Mouse (Mus musculus): ENCODE measurements at regions not wholly inside any gene's neighbourhood (a gene's known extent, or its start where the extent isn't known, plus 50 kb on each side); places are given as distances from the start of the nearest gene placed in this dataset.

GRCm38 (mm10) chr15:94004911-94005310 is 409.2 kb upstream of the Prickle1 start:
- no peak overlapping the region for H3K9ac ChIP-seq (replicated peaks)
- H3K4me3 ChIP-seq (replicated peaks), result no peak overlapping the region
- no peaks in the 10 kb centered on the region for H3K36me3 ChIP-seq
- H3K27me3 ChIP-seq (replicated peaks), result no peaks in the 10 kb centered on the region
- H3K27ac ChIP-seq (replicated peaks), result no peak overlapping the region
- no peaks in the 10 kb centered on the region for H3K9me3 ChIP-seq (replicated peaks)
- H3K4me1 ChIP-seq, result peaks cover 13% of the 10 kb centered on the region
- no peak overlapping the region for H3K4me2 ChIP-seq
- WGBS, result 36% methylated on average over 4 of the region's 4 CpGs
- ATAC-seq (ENCODE audit: low FRiP score), result no peak

GRCm38 (mm10) chr15:94003145-94003544 is 407.5 kb upstream of the Prickle1 start:
- H3K4me3 ChIP-seq (replicated peaks), result no peak overlapping the region
- H3K9ac ChIP-seq (replicated peaks), result no peak overlapping the region
- peaks cover 13% of the 10 kb centered on the region for H3K4me1 ChIP-seq
- 58% methylated on average over 7 of the region's 7 CpGs for WGBS
- H3K36me3 ChIP-seq, result no peaks in the 10 kb centered on the region
- no peak overlapping the region for H3K4me2 ChIP-seq
- no peaks in the 10 kb centered on the region for H3K27me3 ChIP-seq (replicated peaks)
- no peaks in the 10 kb centered on the region for H3K9me3 ChIP-seq (replicated peaks)
- no peak overlapping the region for H3K27ac ChIP-seq (replicated peaks)
- ATAC-seq (ENCODE audit: low FRiP score), result no peak

- 23% methylated on average over 4 of the region's 4 CpGs for WGBS
- Histone ChIP-seq H3K36me3 (no peaks in the 10 kb centered on the region), H3K4me3 (replicated peaks) (no peak overlapping the region), H3K4me1 (no peaks in the 10 kb centered on the region), H3K27me3 (replicated peaks) (no peaks in the 10 kb centered on the region), H3K4me2 (no peak overlapping the region), H3K9me3 (replicated peaks) (no peaks in the 10 kb centered on the region), H3K27ac (replicated peaks) (no peak overlapping the region), H3K9ac (replicated peaks) (no peak overlapping the region)
- no peak for ATAC-seq (ENCODE audit: low FRiP score)
Measured at GRCm38 (mm10) chr15:93994542-93994941, 398.9 kb upstream of the Prickle1 start.

GRCm38 (mm10) chr15:93990139-93990538 is 394.4 kb upstream of the Prickle1 start:
- ATAC-seq (ENCODE audit: low FRiP score), result no peak
- no peaks in the 10 kb centered on the region for H3K9me3 ChIP-seq (replicated peaks)
- H3K4me1 ChIP-seq, result no peaks in the 10 kb centered on the region
- no peak overlapping the region for H3K9ac ChIP-seq (replicated peaks)
- 17% methylated on average over 3 of the region's 3 CpGs for WGBS
- H3K27me3 ChIP-seq (replicated peaks), result no peaks in the 10 kb centered on the region
- no peaks in the 10 kb centered on the region for H3K36me3 ChIP-seq
- no peak overlapping the region for H3K27ac ChIP-seq (replicated peaks)
- no peak overlapping the region for H3K4me3 ChIP-seq (replicated peaks)
- H3K4me2 ChIP-seq, result no peak overlapping the region

GRCm38 (mm10) chr15:93988367-93988766 is 392.7 kb upstream of the Prickle1 start:
- 70% methylated on average over 5 of the region's 5 CpGs for WGBS
- no peak for ATAC-seq (ENCODE audit: low FRiP score)

GRCm38 (mm10) chr15:93986631-93987429 is 391.1 kb upstream of the Prickle1 start:
- H3K9me3 ChIP-seq (replicated peaks), result no peaks in the 10 kb centered on the region
- H3K9ac ChIP-seq (replicated peaks), result no peak overlapping the region
- H3K27me3 ChIP-seq (replicated peaks), result no peaks in the 10 kb centered on the region
- no peaks in the 10 kb centered on the region for H3K4me1 ChIP-seq
- WGBS, result 86% methylated on average over 6 of the region's 6 CpGs
- no peak for ATAC-seq (ENCODE audit: low FRiP score)
- H3K27ac ChIP-seq (replicated peaks), result no peak overlapping the region
- H3K4me3 ChIP-seq (replicated peaks), result no peak overlapping the region
- no peaks in the 10 kb centered on the region for H3K36me3 ChIP-seq
- H3K4me2 ChIP-seq, result no peak overlapping the region

More at GRCm38 (mm10) chr15:93988367-93988766, 392.7 kb upstream of the Prickle1 start:
- Histone ChIP-seq H3K4me3 (replicated peaks) (no peak overlapping the region), H3K36me3 (no peaks in the 10 kb centered on the region), H3K4me2 (no peak overlapping the region), H3K27ac (replicated peaks) (no peak overlapping the region), H3K9ac (replicated peaks) (no peak overlapping the region), H3K9me3 (replicated peaks) (no peaks in the 10 kb centered on the region), H3K4me1 (no peaks in the 10 kb centered on the region), H3K27me3 (replicated peaks) (no peaks in the 10 kb centered on the region)

- no peaks in the 10 kb centered on the region for H3K27me3 ChIP-seq (replicated peaks)
- H3K9me3 ChIP-seq (replicated peaks), result no peaks in the 10 kb centered on the region
- H3K27ac ChIP-seq (replicated peaks), result no peak overlapping the region
- no peak overlapping the region for H3K4me2 ChIP-seq
- H3K4me3 ChIP-seq (replicated peaks), result no peak overlapping the region
- 67% methylated on average over 9 of the region's 9 CpGs for WGBS
- no peaks in the 10 kb centered on the region for H3K4me1 ChIP-seq
- ATAC-seq (ENCODE audit: low FRiP score), result no peak
- H3K9ac ChIP-seq (replicated peaks), result no peak overlapping the region
- no peaks in the 10 kb centered on the region for H3K36me3 ChIP-seq
Measured at GRCm38 (mm10) chr15:93982091-93982490, 386.4 kb upstream of the Prickle1 start.

- H3K36me3 ChIP-seq, result no peaks in the 10 kb centered on the region
- WGBS, result 76% methylated on average over 5 of the region's 5 CpGs
- no peak overlapping the region for H3K4me2 ChIP-seq
- H3K27me3 ChIP-seq (replicated peaks), result no peaks in the 10 kb centered on the region
- H3K4me1 ChIP-seq, result no peaks in the 10 kb centered on the region
- no peak overlapping the region for H3K4me3 ChIP-seq (replicated peaks)
- H3K9me3 ChIP-seq (replicated peaks), result no peaks in the 10 kb centered on the region
- H3K27ac ChIP-seq (replicated peaks), result no peak overlapping the region
- H3K9ac ChIP-seq (replicated peaks), result no peak overlapping the region
- ATAC-seq (ENCODE audit: low FRiP score), result no peak
Measured at GRCm38 (mm10) chr15:93977494-93977893, 381.8 kb upstream of the Prickle1 start.

GRCm38 (mm10) chr15:93974727-93975126 is 379.0 kb upstream of the Prickle1 start:
- Histone ChIP-seq H3K27ac (replicated peaks) (no peak overlapping the region), H3K4me1 (no peaks in the 10 kb centered on the region), H3K4me2 (no peak overlapping the region), H3K27me3 (replicated peaks) (no peaks in the 10 kb centered on the region), H3K9ac (replicated peaks) (no peak overlapping the region), H3K4me3 (replicated peaks) (no peak overlapping the region), H3K9me3 (replicated peaks) (no peaks in the 10 kb centered on the region), H3K36me3 (no peaks in the 10 kb centered on the region)
- ATAC-seq (ENCODE audit: low FRiP score), result no peak
- 65% methylated on average over 7 of the region's 7 CpGs for WGBS

GRCm38 (mm10) chr15:93972979-93973378 is 377.3 kb upstream of the Prickle1 start:
- H3K36me3 ChIP-seq, result no peaks in the 10 kb centered on the region
- H3K9me3 ChIP-seq (replicated peaks), result no peaks in the 10 kb centered on the region
- no peak for ATAC-seq (ENCODE audit: low FRiP score)
- H3K27ac ChIP-seq (replicated peaks), result no peak overlapping the region
- no peak overlapping the region for H3K9ac ChIP-seq (replicated peaks)
- H3K4me2 ChIP-seq, result no peak overlapping the region
- H3K27me3 ChIP-seq (replicated peaks), result no peaks in the 10 kb centered on the region
- no peak overlapping the region for H3K4me3 ChIP-seq (replicated peaks)
- H3K4me1 ChIP-seq, result no peaks in the 10 kb centered on the region
- WGBS, result 20% methylated on average over 5 of the region's 5 CpGs

GRCm38 (mm10) chr15:93961950-93962349 is 366.3 kb upstream of the Prickle1 start:
- H3K4me2 ChIP-seq, result no peak overlapping the region
- no peaks in the 10 kb centered on the region; the same call in 1 of the 2 replicates for H3K4me1 ChIP-seq
- H3K9ac ChIP-seq (replicated peaks), result no peak overlapping the region
- H3K36me3 ChIP-seq, result no peaks in the 10 kb centered on the region
- ATAC-seq (ENCODE audit: low FRiP score), result no peak
- H3K9me3 ChIP-seq (replicated peaks), result no peaks in the 10 kb centered on the region
- H3K4me3 ChIP-seq (replicated peaks), result no peak overlapping the region
- no peak overlapping the region for H3K27ac ChIP-seq (replicated peaks)
- no peaks in the 10 kb centered on the region for H3K27me3 ChIP-seq (replicated peaks)

GRCm38 (mm10) chr15:93959931-93960330 is 364.2 kb upstream of the Prickle1 start:
- 63% methylated on average over 8 of the region's 8 CpGs for WGBS
- Histone ChIP-seq H3K27ac (replicated peaks) (no peak overlapping the region), H3K9me3 (replicated peaks) (no peaks in the 10 kb centered on the region), H3K36me3 (no peaks in the 10 kb centered on the region), H3K4me3 (replicated peaks) (no peak overlapping the region), H3K27me3 (replicated peaks) (no peaks in the 10 kb centered on the region), H3K9ac (replicated peaks) (no peak overlapping the region), H3K4me1 (no peaks in the 10 kb centered on the region; the same call in 1 of the 2 replicates), H3K4me2 (no peak overlapping the region)
- no peak for ATAC-seq (ENCODE audit: low FRiP score)
